Mouse (Mus musculus) heart, adult 11 months (tissue): ENCODE data around the gene Spta1.

Source experiments
- DNase-seq: peaks from one replicate; pipeline ENCODE4 v3.0.0; 2022

Spta1 gene

DNA sequence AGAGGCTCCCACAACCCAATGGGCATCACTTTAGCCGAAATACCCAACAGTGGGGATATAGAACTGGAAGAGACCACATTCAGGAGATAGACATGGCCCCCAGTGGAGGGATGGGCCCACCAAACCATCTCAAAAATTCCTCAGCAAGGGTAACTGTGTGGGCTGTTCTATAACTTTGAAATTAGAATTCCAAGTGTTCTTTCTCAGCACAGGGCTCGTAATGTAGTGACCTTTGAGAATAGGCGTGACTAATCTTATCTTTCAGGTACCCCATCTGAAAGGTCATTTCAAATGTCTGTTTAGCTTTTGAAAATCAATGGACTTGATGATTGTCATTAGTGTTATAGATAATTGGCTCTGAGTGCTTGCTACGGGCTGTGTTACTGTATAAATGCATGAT is 95.2 kb downstream of the Spta1 start:
- no peak for DNase-seq

DNA sequence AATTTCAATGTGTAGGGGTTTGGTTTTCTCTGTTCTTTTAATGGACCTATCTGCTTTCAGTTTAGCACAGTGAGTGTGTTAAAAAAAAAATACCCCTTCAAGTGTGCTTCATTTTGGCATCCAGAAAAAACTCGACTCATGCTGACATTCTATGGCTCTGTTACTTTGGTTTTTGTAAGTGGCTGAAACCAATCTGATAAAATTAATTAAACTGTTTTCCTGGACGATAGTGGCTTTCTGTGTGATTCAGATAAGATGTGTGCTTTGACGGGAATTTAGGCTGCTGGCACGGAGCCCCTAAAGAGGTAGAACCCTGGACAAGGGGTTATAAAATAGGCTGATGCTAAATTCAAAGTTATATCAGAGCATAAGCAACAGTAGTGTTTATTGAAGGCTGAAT is 96.6 kb downstream of the Spta1 start:
- no peak for DNase-seq

DNA sequence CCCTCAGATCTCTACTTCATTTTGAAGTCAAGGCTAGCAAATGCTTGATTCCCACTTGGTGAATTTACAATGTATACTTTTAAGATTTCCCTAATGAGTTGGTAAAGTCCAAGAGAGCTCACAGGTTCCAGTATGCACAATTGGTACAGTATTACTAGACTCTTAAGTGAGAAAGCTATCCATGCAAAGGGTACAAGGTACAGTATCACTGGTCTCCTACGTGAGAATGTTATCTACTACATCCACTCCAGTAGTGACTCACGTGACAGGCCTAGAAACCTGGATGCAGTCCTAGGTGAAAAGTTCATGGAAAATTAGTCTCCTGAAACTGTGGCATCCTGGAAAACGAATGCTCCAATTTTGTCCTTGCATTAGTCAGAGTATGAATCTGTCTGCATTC is 98.1 kb downstream of the Spta1 start:
- no peak for DNase-seq
